Mouse (Mus musculus): Measurements from ENCODE around the gene Asic2. TPM values are rescaled to one million over a fixed set of nuclear protein-coding genes. Genes with fewer than 3 reads are reported as not detected.

The Asic2 gene
- polyA plus RNA-seq, 1 experiment from 2014 or later: 7.7 TPM

- WGBS: 92% methylated on average over 9 of the region's 9 CpGs
- H3K9ac ChIP-seq: no peak overlapping the region
- ATAC-seq (ENCODE audit: low FRiP score): no peak
- H3K4me1 ChIP-seq (replicated peaks): peaks cover 35% of the 10 kb centered on the region
- H3K27me3 ChIP-seq: no peaks in the 10 kb centered on the region
- no peak overlapping the region for H3K4me3 ChIP-seq
- no peak overlapping the region for H3K4me2 ChIP-seq
- H3K27ac ChIP-seq: no peak overlapping the region
- no peaks in the 10 kb centered on the region for H3K9me3 ChIP-seq
- H3K36me3 ChIP-seq: no peaks in the 10 kb centered on the region
Observed at GRCm38 (mm10) chr11:81584506-81584905, 383.8 kb downstream of the Asic2 start.

DNA sequence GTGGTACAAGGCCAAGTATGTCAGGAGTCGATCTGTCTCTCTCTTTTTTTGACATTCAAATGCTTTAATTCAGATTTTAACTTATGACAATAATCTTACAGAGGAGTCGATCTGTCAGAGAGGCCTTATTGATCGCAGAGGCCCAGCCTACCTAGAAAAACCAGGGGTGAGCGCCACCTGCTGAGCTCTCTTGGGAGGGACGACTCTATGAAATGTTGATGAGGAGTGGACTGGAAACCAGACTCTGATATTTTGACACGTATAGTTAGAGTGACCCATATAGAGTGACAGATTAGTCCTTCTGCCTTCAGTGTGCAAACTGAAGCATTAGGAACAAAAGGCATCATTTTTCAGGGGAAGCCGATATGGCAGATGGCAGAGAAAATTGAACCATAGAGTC lies 385.1 kb downstream of the Asic2 start:
- Histone ChIP-seq H3K4me2 (no peak overlapping the region), H3K9me3 (no peaks in the 10 kb centered on the region), H3K27me3 (no peaks in the 10 kb centered on the region), H3K27ac (peak overlapping the region; percentile 23; the same call in 1 of the 2 replicates), H3K4me1 (replicated peaks) (peaks cover 26% of the 10 kb centered on the region), H3K36me3 (no peaks in the 10 kb centered on the region), H3K9ac (no peak overlapping the region), H3K4me3 (no peak overlapping the region)
- ATAC-seq (ENCODE audit: low FRiP score): no peak
- WGBS: 52% methylated on average over 7 of the region's 7 CpGs

GRCm38 (mm10) chr11:81582161-81582560 lies 386.1 kb downstream of the Asic2 start:
- WGBS: 36% methylated on average over 5 of the region's 5 CpGs
- ATAC-seq (ENCODE audit: low FRiP score): no peak
- H3K4me2 ChIP-seq: no peak overlapping the region
- H3K36me3 ChIP-seq: no peaks in the 10 kb centered on the region
- 0 out of 2 replicates have a peak overlapping the region, but pooled peaks have one; percentile 9 for H3K27ac ChIP-seq
- no peak overlapping the region for H3K9ac ChIP-seq
- no peaks in the 10 kb centered on the region for H3K9me3 ChIP-seq
- H3K27me3 ChIP-seq: no peaks in the 10 kb centered on the region; the same call in 1 of the 2 replicates
- H3K4me1 ChIP-seq (replicated peaks): peaks cover 20% of the 10 kb centered on the region
- H3K4me3 ChIP-seq: no peak overlapping the region

GRCm38 (mm10) chr11:81579753-81580152 lies 388.5 kb downstream of the Asic2 start:
- H3K9ac ChIP-seq: no peak overlapping the region
- H3K4me1 ChIP-seq (replicated peaks): peaks cover 20% of the 10 kb centered on the region
- H3K27me3 ChIP-seq: no peaks in the 10 kb centered on the region; the same call in 1 of the 2 replicates
- H3K27ac ChIP-seq: no peak overlapping the region
- 16% methylated on average over 6 of the region's 6 CpGs for WGBS
- H3K36me3 ChIP-seq: no peaks in the 10 kb centered on the region
- no peak overlapping the region for H3K4me2 ChIP-seq
- no peak for ATAC-seq (ENCODE audit: low FRiP score)
- no peak overlapping the region for H3K4me3 ChIP-seq
- H3K9me3 ChIP-seq: no peaks in the 10 kb centered on the region

- H3K4me2 ChIP-seq: no peak overlapping the region
- H3K27ac ChIP-seq: no peak overlapping the region
- no peak for ATAC-seq (ENCODE audit: low FRiP score)
- WGBS: 65% methylated on average over 3 of the region's 3 CpGs
- no peaks in the 10 kb centered on the region for H3K27me3 ChIP-seq
- H3K9me3 ChIP-seq: no peaks in the 10 kb centered on the region
- no peaks in the 10 kb centered on the region for H3K4me1 ChIP-seq (replicated peaks)
- no peak overlapping the region for H3K9ac ChIP-seq
- H3K36me3 ChIP-seq: no peaks in the 10 kb centered on the region
- no peak overlapping the region for H3K4me3 ChIP-seq
Observed at GRCm38 (mm10) chr11:81570406-81570805, 397.9 kb downstream of the Asic2 start.

- Histone ChIP-seq H3K4me3 (no peak overlapping the region), H3K9me3 (no peaks in the 10 kb centered on the region), H3K9ac (no peak overlapping the region), H3K4me1 (replicated peaks) (0 out of 2 replicates have a peak, but pooled peaks cover 9% of the 10 kb centered on the region), H3K4me2 (no peak overlapping the region), H3K36me3 (no peaks in the 10 kb centered on the region), H3K27ac (no peak overlapping the region), H3K27me3 (no peaks in the 10 kb centered on the region)
- ATAC-seq (ENCODE audit: low FRiP score): no peak
- WGBS: 93% methylated on average over 3 of the region's 3 CpGs
Observed at GRCm38 (mm10) chr11:81564857-81565256, 403.4 kb downstream of the Asic2 start.

- no peak for ATAC-seq (ENCODE audit: low FRiP score)
- 79% methylated on average over 1 of the region's 1 CpGs for WGBS
- Histone ChIP-seq H3K27me3 (no peaks in the 10 kb centered on the region), H3K4me2 (no peak overlapping the region), H3K27ac (no peak overlapping the region), H3K4me1 (replicated peaks) (0 out of 2 replicates have a peak, but pooled peaks cover 9% of the 10 kb centered on the region), H3K9ac (no peak overlapping the region), H3K4me3 (no peak overlapping the region), H3K36me3 (no peaks in the 10 kb centered on the region), H3K9me3 (no peaks in the 10 kb centered on the region)
Observed at GRCm38 (mm10) chr11:81560374-81560773, 407.9 kb downstream of the Asic2 start.

- no peak overlapping the region for H3K4me3 ChIP-seq
- ATAC-seq (ENCODE audit: low FRiP score): no peak
- WGBS: 84% methylated on average over 6 of the region's 6 CpGs
Observed at GRCm38 (mm10) chr11:81543189-81543588, 425.1 kb downstream of the Asic2 start.

DNA sequence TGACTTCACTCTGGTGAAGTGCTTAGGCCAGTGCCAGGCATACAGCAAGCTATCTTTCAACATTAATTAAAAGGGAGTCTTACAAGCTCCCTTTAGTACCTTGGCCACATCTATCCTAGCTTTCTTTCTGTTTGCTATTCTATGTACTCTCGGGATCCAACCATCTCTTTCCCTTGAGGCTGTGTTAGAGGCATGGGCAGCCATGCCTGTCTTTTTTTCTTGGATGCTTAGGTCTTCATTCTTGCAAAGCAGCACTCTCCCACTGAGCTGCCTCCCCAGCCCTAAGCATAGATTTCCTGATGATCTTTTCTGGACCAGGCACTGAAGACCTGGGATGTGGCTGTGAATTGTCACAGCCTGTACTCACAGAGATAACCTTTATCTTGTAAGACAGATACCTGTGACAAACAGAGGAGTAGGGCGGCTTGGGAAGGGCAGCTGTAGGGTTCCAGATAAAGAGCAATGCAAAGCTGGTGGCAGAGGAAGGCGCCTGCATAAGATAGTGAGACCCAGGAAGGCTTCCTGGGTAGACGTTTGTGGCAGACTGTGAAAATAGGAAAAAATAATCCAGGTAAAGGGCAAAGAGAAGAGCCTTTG lies 433.0 kb downstream of the Asic2 start:
- H3K4me3 ChIP-seq: no peak overlapping the region

More at GRCm38 (mm10) chr11:81543189-81543588, 425.1 kb downstream of the Asic2 start:
- no peak overlapping the region for H3K4me2 ChIP-seq
- no peak overlapping the region for H3K9ac ChIP-seq
- H3K27ac ChIP-seq: no peak overlapping the region
- no peaks in the 10 kb centered on the region for H3K36me3 ChIP-seq
- no peaks in the 10 kb centered on the region for H3K27me3 ChIP-seq
- no peaks in the 10 kb centered on the region for H3K4me1 ChIP-seq (replicated peaks)
- H3K9me3 ChIP-seq: no peaks in the 10 kb centered on the region

GRCm38 (mm10) chr11:81534686-81535085 lies 433.6 kb downstream of the Asic2 start:
- no peaks in the 10 kb centered on the region for H3K36me3 ChIP-seq
- peak overlapping the region; percentile 23; the same call in 1 of the 2 replicates for H3K27ac ChIP-seq
- 22% methylated on average over 5 of the region's 5 CpGs for WGBS
- H3K4me3 ChIP-seq: no peak overlapping the region
- H3K4me2 ChIP-seq: no peak overlapping the region
- peaks cover 5% of the 10 kb centered on the region; the same call in 1 of the 2 replicates for H3K27me3 ChIP-seq
- H3K9me3 ChIP-seq: no peaks in the 10 kb centered on the region
- H3K4me1 ChIP-seq (replicated peaks): peaks cover 29% of the 10 kb centered on the region
- H3K9ac ChIP-seq: no peak overlapping the region
- no peak for ATAC-seq (ENCODE audit: low FRiP score)

More for the DNA sequence above, 433.0 kb downstream of the Asic2 start:
- H3K27ac ChIP-seq: peak overlapping the region; percentile 23; the same call in 1 of the 2 replicates
- no peak for ATAC-seq (ENCODE audit: low FRiP score)
- WGBS: 74% methylated on average over 4 of the region's 4 CpGs
- H3K9me3 ChIP-seq: no peaks in the 10 kb centered on the region
- no peaks in the 10 kb centered on the region for H3K36me3 ChIP-seq
- peaks cover 5% of the 10 kb centered on the region; the same call in 1 of the 2 replicates for H3K27me3 ChIP-seq
- H3K4me2 ChIP-seq: no peak overlapping the region
- peaks cover 29% of the 10 kb centered on the region for H3K4me1 ChIP-seq (replicated peaks)
- H3K9ac ChIP-seq: no peak overlapping the region

GRCm38 (mm10) chr11:81531906-81532305 lies 436.4 kb downstream of the Asic2 start:
- no peaks in the 10 kb centered on the region for H3K9me3 ChIP-seq
- H3K27ac ChIP-seq: peak overlapping the region; percentile 52; the same call in 1 of the 2 replicates
- H3K36me3 ChIP-seq: no peaks in the 10 kb centered on the region
- ATAC-seq (ENCODE audit: low FRiP score): no peak; the same call in 1 of the 2 replicates
- 4% methylated on average over 6 of the region's 6 CpGs for WGBS
- H3K27me3 ChIP-seq: peaks cover 5% of the 10 kb centered on the region; the same call in 1 of the 2 replicates
- H3K4me2 ChIP-seq: no peak overlapping the region
- peaks cover 29% of the 10 kb centered on the region for H3K4me1 ChIP-seq (replicated peaks)
- H3K9ac ChIP-seq: no peak overlapping the region; the same call in 1 of the 2 replicates
- H3K4me3 ChIP-seq: no peak overlapping the region

DNA sequence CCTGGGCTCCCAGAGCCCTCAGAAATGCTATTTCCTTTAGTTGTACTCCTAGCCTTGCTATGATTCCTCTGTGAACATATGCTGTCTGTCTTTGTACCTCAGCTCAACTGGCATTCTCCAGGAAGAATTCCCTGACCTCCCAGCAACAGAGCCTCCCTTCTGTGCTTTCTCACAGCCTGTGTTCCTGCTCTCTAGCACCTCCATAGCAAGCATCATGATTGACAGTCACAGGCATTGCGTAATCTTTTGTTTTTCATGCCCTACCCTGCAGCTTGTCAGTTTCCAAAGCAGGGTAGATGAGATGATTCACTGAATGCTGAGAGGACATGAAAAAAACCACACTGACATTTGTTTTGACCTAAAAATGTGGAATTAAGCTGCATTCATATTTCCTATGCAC lies 445.3 kb downstream of the Asic2 start:
- H3K4me1 ChIP-seq (replicated peaks): peaks cover 29% of the 10 kb centered on the region
- no peaks in the 10 kb centered on the region for H3K9me3 ChIP-seq
- no peaks in the 10 kb centered on the region for H3K27me3 ChIP-seq
- H3K36me3 ChIP-seq: no peaks in the 10 kb centered on the region
- no peak overlapping the region for H3K4me2 ChIP-seq
- 51% methylated on average over 1 of the region's 1 CpGs for WGBS
- no peak overlapping the region for H3K9ac ChIP-seq
- no peak for ATAC-seq (ENCODE audit: low FRiP score)
- no peak overlapping the region for H3K27ac ChIP-seq
- no peak overlapping the region for H3K4me3 ChIP-seq

DNA sequence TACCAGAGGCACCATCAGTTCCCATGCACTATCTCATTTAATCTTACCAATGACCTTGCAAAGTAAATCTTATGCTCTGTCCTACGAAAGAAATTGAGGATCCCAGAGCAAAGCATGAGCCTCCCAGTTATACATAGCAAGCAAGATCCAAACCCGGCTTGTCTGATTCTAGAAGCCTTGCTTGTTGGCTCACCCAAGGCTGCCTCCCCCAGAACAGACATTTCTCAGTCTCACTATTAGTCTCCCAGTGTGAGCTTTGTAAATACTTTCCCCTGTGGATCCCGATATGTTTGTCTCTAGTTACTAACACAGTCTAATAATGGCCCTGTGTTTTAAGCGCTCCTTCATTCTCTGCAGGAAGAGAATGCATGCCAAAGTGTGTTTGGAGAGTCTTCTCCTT lies 446.4 kb downstream of the Asic2 start:
- Histone ChIP-seq H3K4me2 (no peak overlapping the region), H3K27me3 (no peaks in the 10 kb centered on the region), H3K9me3 (no peaks in the 10 kb centered on the region), H3K4me3 (no peak overlapping the region), H3K27ac (no peak overlapping the region), H3K36me3 (no peaks in the 10 kb centered on the region), H3K4me1 (replicated peaks) (peaks cover 35% of the 10 kb centered on the region), H3K9ac (no peak overlapping the region)
- ATAC-seq (ENCODE audit: low FRiP score): no peak
- 85% methylated on average over 4 of the region's 4 CpGs for WGBS
